Mouse (Mus musculus): ENCODE results near the gene Prss57.

Prss57 gene

GRCm38 (mm10) chr10:79807826-79808225 lies 17.1 kb upstream of the Prss57 start:
- ATAC-seq (ENCODE audit: low TSS enrichment): no peak

DNA sequence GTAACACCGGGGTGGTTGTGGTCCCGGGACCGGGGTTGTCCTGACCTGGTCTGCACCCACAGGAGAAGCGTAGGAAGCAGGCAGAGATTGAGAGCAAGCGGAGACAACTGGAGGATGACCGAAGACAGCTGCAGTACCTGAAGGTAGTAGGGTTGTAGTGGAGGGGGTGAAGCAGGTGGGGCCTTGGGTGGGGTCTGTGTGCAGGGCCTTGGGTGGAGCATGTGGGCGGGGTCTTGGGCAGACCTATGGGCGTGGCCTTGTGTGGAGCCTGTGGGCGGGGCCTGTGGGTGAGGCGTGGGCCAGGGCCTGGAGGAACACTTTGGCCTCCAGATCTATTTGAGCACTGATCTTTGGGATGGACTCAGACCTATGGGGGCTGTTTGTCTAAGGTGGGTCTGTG lies 16.2 kb upstream of the Prss57 start:
- no peak for ATAC-seq (ENCODE audit: low TSS enrichment)

GRCm38 (mm10) chr10:79806331-79806730 lies 15.6 kb upstream of the Prss57 start:
- no peak for ATAC-seq (ENCODE audit: low TSS enrichment)

GRCm38 (mm10) chr10:79805636-79806035 lies 14.9 kb upstream of the Prss57 start:
- ATAC-seq (ENCODE audit: low TSS enrichment): no peak

GRCm38 (mm10) chr10:79803716-79804323 lies 13.1 kb upstream of the Prss57 start:
- peak; percentile 80 for ATAC-seq (ENCODE audit: low TSS enrichment)

DNA sequence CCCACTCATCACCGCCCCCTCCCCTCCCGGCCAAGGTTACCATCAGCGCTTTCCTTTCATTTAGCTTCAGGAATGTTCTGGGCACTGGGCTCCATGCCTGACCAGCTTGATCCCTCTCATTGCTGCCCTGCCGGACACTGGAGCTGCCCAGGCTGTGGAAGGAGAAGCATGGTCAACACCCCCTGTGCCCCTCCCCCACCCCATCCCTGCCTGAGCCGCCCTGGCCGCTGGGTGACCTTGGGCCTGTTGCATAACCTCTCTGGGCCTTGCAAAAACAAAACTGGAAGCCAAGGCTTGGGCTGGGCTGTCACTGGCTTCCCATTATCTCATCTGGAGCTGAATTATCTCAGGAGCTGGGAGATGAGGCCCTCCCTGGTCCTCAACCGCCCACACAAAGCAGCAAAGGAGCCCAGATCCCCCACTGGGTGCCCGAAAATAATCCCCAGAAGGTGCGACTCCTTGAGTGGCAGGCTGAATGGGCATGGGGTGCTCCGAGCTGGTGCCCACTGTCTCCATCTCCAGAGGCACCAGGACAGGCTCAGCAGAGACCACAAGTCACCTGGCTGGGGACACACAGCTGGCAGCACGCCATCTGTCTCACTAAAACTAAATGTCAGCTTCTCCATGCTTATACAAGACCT lies 11.7 kb upstream of the Prss57 start:
- ATAC-seq (ENCODE audit: low TSS enrichment): peak; percentile 34

- ATAC-seq (ENCODE audit: low TSS enrichment): no peak
Observed at GRCm38 (mm10) chr10:79801837-79802236, 11.1 kb upstream of the Prss57 start.

GRCm38 (mm10) chr10:79800508-79800907 lies 9.7 kb upstream of the Prss57 start:
- no peak for ATAC-seq (ENCODE audit: low TSS enrichment)

DNA sequence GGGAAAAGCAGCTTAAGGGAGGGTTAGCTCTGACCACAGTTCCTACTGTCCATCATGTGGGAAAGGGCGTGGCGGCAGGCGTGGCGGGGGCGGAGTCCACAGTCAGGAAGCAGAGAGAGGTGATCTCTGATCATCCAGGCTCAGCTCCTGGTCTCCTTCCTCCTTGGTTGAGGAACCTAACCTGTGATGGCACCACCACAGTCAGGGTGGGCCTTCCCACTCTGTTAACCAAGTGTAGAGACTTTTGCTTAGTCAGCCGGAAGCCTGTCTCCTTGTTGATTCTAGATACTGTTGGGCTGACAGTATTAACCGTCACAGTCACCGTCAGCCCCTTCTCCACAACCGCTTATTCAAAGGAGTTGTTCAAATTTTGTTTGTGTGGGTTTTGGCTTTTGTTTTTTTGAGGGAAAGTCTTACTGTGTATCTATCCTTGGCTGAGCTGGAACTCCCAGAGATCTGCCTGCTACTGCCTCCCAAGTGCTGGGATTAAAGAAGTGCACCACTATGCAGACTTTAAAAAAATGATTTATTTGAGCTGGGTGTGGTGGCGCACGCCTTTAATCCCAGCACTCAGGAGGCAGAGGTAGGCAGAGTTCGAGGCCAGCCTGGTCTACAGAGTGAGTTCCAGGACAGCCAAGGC lies 7.6 kb upstream of the Prss57 start:
- ATAC-seq (ENCODE audit: low TSS enrichment): no peak

GRCm38 (mm10) chr10:79797326-79797725 lies 6.6 kb upstream of the Prss57 start:
- ATAC-seq (ENCODE audit: low TSS enrichment): no peak

DNA sequence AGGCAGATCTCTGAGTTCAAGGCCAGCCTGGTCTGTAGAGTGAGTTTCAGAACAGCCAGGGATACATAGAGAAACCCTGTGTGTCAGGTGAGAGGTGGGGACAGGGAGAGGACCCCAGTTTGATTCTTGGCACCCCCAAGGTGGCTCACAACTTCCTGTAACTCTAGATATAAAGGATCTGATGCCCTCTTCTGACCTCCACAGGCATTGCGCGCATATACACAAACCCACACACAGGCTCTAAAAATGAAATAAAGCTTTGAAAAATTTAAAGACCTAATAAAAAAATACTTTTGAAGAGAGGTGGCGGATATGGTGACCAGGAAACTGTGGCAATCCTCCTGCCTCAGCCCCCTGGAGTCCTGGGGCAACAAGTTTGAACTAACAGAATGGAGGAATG lies 5.1 kb upstream of the Prss57 start:
- ATAC-seq (ENCODE audit: low TSS enrichment): no peak

- peak; percentile 20; the same call in 1 of the 2 replicates for ATAC-seq (ENCODE audit: low TSS enrichment)
Observed at GRCm38 (mm10) chr10:79794491-79794931, 3.8 kb upstream of the Prss57 start.

GRCm38 (mm10) chr10:79793738-79794490 lies 3.2 kb upstream of the Prss57 start:
- peak; percentile 48 for ATAC-seq (ENCODE audit: low TSS enrichment)

GRCm38 (mm10) chr10:79793051-79793737 lies 2.4 kb upstream of the Prss57 start, which contains the start of gene Palm:
Gene Palm, plus strand, starts transcription at chr10:79793572.
- peak; percentile 58 for ATAC-seq (ENCODE audit: low TSS enrichment)

- ATAC-seq (ENCODE audit: low TSS enrichment): no peak
Observed at GRCm38 (mm10) chr10:79792339-79793040, 1.7 kb upstream of the Prss57 start.

- no peak for ATAC-seq (ENCODE audit: low TSS enrichment)
Observed at GRCm38 (mm10) chr10:79789581-79789980, 1.2 kb downstream of the Prss57 start.

- ATAC-seq (ENCODE audit: low TSS enrichment): no peak
Observed at GRCm38 (mm10) chr10:79788386-79789158, 2.2 kb downstream of the Prss57 start.

DNA sequence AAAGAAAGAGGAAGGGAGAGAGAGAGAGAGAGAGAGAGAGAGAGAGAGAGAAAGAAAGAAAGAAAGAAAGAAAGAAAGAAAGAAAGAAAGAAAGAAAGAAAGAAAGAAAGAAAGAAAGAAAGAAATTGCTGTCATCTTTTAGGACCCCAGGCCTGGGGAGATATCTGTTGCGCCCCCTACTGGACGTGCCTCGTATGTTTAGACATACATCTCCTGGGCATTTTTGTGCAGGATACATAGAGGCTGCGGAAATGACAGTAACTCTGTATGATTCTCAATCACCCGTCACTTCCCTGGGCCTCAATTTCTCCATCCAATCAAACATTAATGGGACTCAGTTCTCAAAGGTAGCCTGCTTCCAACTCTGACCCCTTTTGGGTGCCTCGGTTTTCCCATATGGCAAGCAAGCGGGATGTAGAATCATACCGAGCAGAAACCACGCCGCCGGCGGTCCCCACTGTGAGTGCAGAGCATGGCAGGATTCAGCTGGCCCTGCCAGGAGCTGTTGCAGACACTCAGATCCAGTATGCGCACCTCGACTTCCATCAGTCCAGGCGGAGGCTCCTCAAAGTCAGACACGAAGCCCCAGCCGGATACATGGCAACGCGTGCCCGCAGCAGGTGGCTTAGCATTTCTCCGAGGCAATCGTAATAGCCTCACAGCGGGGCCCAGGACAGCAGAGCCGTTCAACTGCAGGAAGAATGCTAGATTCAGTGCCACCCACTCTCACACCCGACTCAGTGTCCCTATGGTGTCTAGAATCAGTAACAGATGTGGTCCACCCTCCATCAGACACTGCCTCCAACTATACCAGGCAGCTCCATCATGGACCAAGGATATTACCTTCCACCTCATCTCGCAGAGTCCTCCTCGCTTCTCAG lies 6.6 kb downstream of the Prss57 start:
- peak; percentile 7; the same call in 1 of the 2 replicates for ATAC-seq (ENCODE audit: low TSS enrichment)

DNA sequence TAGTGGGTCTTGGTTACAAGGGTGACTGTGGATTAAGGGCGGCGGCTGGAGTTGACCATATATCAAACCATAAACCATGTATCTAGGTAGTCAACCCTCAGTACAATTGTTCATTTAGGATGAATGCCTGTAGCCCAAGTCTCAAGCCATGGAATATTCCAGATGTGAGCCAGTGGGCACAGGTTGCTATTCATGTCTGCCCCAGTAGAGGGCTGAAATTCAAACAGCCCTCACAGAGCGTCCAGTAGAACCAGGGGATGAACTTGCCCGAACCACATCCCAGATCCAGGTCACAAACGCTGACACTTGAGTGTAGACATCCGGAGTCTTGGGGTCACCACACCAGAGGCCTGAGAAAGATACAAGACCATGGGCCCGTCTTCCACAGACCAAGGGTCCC lies 7.7 kb downstream of the Prss57 start:
- no peak for ATAC-seq (ENCODE audit: low TSS enrichment)

All from frontal cortex, adult (tissue).